Mouse (Mus musculus) spleen, postnatal 4 days (tissue): ENCODE results near the gene Slc36a2.
A peak's percentile ranks its signal among the peaks of the same experiment; 100 is the strongest.
"Not testable (repeated sequence)": the region's sequence is repeated elsewhere in the genome, so short reads cannot be mapped to it uniquely, and the experiment has no call there.

Source experiments
- DNase-seq, 2 experiments: peaks; one replicate each; pipeline ENCODE4 v3.0.0; 2022; ENCODE audit warnings: low spot score in 2 of 2

Gene Slc36a2

DNA sequence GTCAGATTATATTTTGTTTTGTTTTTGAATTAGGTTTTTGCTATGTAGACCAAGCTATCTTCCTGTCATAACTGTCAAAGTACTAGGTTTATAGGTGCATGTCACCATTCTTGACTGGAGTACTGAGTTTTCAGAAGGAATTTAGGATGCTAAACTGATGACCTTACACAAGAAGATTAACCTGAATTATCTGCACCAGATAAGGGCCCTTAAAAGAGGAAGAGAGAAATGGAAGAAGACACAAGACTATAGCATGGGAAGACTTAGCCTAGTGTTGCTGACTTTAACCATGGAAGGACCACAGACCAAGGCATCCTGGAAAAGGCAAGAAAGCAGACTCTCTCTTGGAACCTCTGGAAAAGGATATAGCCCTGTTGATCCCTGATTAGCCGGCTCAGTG, 51.7 kb downstream of the Slc36a2 start:
- no peak for DNase-seq

DNA sequence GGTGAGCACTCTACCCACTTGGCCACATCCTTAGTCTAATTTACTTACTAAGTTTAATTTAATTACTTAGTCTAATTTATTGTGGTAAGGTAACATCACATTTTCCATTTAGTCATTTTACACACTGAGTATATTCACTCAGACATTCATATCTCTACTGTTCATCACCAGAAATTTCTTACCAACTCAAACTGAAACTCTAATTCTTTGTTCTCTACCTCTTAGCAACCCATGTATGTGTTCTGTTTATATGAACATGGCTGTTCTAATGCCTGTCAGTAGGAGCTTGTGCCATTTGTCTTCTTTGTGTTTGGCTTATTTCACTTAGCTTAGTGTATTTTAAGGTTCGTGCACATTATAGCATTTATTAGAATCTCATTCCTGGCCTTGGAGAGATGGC, 52.9 kb downstream of the Slc36a2 start:
- DNase-seq: no peak

DNA sequence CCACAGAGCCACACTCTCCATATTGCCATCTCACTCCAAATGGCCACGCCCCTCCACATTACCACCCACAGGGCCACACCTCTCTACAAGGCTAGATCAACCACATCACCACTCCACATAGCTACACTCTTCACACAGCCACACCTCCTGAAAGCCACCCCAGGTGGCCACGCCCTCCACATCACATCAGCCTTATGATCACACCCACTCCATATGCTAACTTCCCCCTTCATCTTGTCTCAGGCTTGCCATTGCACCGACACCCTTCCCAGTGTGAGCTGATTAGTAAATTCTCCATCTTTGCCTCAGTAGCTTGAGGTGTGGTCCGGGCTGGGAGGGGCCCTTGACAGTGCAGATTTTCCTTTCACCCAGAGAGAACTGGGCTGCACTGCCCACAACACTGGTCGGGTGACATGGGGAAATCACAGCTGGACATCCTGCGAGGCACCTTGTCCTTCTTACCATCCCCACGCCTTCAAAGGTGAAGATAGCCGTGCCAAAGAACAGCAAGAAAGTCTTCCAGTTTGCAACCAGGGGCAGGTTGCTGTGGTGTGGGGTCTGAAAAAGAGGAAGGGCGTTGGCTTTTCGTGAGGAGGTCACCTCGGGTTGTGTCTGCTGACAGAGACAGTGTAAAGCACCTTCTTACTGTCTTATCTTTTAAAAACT, 53.7 kb downstream of the Slc36a2 start:
- DNase-seq: peak; percentile 66 to 75

DNA sequence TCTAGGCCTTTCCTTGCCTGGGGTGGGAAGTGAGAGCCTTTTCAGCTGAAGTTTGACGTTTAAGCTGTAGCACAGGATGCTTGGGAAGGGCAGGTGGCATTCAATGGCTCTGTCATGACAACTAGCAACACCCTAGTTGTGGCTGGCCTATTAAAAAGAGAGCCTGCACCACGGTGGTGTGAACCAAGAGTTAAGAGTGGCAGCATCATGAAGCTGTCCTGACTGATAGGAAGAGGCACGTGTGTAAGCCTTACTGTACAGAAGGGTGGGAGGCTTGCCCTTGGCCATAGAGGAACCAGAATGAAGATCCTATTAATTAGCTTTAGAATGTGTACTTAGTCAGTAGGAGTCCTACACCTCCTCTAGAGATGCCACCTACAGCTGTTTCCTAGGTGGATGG, 56.5 kb downstream of the Slc36a2 start:
- no peak for DNase-seq

DNA sequence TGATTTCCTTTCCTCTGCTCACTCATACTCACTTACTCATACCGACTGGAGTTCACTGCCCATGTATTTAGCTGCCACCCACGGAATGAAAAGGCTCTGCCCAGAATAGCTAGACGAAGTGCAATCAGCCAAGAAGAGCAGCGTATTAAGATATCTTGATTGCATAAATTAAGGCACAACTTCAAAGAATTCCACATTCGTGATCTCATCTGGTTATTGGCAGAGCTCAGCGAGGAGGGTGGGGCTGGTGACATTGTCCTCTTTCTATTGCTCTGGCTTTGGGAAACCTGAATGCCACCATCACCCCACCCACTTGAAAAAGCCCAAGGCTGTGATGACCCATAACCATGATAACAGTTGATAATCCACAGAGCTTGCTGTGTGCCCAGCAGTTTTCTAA, 56.9 kb downstream of the Slc36a2 start:
- no peak for DNase-seq

DNA sequence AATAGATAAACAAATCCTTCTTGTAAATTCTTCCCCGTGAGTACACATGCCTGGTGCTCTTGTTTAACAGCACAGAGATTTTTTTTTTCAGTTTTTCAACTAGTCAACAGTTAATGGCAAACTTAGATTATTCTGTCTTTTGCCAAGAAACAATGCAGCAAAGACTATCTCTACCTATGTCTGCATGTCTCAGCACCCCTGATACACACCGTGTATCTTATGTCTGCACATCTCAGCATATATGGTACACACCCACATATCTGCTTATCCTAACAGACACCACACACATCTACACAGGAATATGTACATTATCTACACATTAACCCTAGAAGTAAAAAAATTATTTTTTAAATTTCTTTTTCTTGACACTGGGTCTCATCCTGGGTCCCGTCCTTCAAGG, 58.2 kb downstream of the Slc36a2 start:
- DNase-seq: no peak

DNA sequence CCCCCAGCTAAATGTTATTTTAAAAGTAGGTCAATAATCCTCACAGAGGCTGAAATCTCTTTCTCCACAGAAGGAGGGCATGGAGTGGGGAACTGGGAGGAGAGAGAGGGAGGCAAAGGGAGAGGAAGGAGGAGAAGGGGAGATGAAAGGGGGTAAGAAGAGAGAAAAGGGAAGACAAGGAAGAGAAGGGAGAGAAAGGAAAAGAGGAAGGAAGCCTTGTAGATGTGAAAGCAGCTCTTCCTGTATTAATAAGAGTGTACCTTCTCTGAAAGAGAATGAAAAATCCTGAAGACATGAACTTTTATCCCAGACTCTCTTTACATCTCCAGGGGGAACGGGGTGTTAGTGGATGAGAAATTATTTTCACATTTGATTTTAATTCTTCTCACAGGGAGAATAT, 63.4 kb downstream of the Slc36a2 start:
- DNase-seq: no peak

DNA sequence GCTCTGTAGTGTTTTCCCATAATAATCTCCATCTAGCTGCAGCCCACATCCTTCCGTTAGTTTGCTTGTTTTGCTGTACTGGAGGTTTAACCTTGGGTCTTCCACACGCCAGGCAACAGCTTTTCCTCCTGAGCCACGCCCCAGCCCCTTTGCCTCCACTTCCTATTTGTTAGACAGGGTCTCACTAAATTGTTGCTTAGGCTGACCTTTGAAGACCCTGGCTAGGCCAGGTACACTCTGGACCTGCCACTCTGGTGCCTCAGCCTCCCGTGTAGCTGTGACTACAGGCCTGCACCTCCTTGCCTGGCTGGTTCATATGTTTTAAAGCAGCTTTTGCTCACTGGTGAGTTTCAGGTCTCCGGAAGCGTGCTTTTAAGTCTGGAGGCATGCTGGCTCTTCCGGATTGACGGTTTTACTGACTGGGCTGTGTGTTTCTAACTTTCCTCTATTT, 64.0 kb downstream of the Slc36a2 start:
- peak; percentile 24 to 64 for DNase-seq

DNA sequence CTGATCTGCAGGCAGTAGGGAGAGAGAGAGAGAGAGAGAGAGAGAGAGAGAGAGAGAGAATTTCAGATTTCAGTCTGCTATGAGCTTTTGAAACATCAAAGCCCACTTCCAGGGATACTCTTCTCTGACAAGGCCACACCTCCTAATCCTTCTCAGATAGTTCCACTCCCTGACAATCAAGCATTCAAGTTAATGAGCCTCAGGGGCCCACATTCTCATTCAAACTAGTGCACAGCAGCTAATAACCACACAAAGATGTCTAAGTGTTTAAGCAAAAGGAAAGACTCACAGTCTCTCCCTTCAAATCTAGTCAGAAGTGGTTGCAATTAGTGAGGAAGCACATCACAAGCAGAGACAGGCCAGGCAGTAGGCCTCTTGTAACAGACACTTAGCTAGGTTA, 64.6 kb downstream of the Slc36a2 start:
- DNase-seq: no peak

DNA sequence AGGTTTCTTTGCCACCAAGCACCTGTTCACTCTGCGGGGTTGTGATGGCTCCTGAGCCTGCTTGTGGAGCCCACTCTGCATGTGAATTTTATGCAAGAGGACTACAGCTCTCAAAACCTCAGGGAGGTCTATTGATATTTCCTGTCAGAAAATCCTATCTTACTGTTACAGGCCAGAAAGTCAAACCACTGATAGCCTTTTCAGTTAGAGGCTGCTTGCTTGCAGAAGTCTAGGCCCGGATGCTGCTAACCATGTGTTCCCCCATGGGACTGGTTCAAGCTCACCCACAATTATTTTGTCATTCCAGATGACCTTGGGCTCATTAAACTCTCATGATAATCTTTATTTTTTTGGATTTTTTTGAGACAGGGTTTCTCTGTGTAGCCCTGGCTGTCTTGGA, 67.8 kb downstream of the Slc36a2 start:
- DNase-seq: no peak

DNA sequence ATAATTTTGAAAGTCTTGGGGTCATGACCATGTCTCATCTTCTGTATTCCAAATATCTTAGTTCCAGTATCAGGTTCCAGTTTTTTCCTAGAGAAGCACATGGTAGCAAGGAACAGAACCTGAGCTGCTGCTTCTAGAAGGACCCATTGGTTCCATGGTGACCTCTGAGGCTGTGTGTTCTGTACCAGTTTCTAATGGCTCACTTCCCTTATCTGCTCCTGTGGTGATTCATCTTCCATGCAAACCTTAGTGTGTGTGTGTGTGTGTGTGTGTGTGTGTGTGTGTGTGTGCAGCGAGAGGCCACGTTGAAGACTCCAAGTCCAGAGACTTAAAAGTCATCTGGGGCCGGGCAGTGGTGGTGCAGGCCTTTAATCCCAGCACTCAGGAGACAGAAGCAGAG, 68.9 kb downstream of the Slc36a2 start:
- DNase-seq: no peak

DNA sequence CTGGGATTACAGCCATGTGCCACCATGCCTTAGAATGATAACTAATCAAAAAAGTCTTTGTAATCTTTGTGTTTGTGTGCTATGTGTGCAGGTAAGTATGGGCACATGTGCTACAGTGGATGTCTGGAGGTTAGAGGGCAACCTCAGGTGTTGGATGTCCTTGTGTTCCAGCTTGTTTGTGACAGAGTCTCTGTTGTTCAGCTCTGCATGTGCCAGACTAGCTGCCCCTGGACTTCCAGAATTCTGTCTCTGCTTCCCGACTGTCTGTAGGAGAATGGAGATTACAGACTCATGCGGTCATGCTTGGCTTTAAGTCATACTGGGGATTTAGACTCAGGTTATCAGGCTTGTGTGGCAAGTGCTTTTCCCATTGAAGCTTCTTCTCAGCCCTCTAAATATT, 70.6 kb downstream of the Slc36a2 start:
- DNase-seq: no peak

DNA sequence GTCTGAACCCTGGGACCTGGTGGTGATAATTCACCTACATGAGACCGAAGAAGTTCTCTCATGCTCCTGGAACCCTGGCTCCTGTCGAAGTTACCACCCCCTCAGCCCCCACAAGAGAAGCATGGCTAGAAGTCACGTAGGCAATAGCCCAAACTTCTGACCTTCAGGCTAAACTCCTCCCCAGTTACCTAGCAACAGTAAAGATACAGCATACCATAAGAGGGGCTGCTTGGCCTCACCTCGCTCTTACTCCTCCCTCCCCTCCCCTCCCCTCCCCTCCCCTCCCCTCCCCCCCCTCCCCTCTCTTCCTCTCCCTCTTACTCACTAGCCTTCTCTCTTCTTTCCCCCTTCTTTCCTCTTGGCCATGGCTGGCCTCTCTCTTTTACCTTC, 71.0 kb downstream of the Slc36a2 start:
- DNase-seq: not testable (repeated sequence)

DNA sequence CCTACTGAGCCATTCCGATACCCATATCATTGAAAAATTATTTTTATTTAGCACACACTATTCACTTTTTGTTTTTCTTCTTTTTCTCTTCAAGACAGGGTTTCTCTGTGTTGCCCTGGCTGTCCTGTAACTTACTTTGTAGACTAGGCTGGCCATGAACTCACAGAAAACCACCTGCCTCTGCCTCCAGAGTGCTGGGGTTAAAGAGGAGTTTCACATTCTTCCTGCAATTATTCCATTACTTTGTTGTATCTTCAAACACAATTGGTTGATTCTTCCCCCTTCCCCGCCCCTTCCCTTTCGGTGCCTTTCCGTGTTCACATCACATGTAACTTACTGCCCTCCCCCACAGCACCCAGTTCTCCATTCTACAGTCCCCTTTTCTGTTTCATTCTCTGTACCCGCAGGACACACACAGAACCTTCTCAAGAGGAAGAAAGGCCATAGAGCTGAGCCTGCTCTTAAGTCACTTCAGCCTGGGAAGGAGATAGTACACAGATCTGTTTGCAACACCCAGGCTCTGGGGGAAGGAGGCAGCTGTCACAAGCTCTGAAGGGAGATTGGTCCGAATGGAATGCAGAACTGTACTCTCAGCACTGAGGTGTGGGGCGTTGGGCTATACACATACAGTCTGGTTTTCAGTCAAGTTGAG, 71.5 kb downstream of the Slc36a2 start:
- DNase-seq: peak; percentile 56 to 70

DNA sequence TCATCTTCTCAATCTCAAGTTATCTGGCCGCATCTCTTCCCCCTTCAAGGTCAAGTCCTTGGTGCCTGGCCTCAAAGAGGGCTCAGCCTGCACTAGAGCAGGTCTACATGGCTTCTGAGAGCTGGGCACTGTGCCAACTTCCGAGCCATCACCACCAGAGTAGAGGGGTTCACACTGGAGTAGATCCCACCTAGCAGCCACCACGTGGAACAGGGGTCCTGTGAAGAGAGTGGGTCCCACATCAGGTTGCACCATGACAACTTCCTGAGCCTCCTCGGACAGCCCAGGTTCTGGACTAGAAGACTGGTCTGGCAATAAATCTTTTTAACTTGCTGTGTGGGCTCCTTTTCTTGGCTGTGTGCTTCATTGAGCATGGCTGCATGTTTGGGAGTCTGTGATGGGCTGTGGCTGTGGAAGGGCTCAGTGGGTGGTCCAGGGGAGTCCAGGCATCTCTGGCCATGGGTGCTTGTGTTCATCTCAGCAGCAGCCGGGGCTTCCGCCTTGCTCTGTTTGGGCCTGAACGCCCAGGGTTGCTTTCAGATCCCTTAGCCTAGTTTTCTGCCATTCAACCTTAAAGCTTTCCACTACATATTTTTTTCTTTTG, 74.2 kb downstream of the Slc36a2 start:
- DNase-seq: no peak

DNA sequence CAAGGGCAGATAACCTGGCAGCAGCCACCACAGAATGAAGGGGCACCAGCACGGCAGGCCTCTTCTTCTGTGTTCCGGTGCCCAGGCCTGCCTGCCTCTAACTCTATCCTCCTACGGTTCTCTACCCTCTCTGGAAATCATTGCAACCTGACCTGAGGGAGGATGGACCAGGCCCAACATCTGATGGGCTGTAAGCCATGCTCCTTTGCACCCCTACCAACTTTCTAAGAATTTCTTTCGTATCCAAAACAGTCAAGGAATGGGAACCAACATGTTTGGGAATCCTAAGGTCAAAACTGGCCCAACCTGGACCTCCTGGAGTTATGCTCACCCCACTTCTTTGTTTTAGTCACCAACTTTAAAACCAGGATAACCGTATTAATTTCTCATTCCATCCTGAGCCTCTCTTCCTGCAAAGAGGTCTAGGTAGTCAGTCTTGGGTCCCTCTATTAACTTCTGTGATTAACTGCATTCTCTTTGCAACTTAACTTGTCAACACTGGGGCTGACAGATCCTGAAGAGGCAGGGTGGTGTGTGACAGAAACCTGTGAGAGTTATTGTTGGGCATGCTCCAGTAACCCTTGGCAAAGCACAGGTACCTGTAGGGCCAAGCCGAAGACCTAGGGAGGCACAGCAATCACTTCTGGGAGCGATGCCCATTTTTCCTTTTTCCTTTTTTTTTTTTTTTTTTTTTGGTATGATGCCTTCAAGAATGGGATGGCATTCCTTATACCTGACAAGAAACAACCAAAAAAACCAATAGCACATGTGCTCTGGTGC, 75.2 kb downstream of the Slc36a2 start:
- DNase-seq: no peak
